Mouse (Mus musculus) megakaryocyte, adult 5-6 weeks (primary cell): Measurements from ENCODE around the gene Minpp1. TPM values are rescaled to one million over a fixed set of nuclear protein-coding genes. Genes with fewer than 3 reads are reported as not detected.
A peak's percentile ranks its signal among the peaks of the same experiment; 100 is the strongest.

ENCODE experiments used
- ATAC-seq: 2 replicates; pipeline ENCODE4 v1.8.0; 2016; ENCODE audit warnings: mild to moderate bottlenecking, inconsistent platforms; ENCODE audit not compliant: poor library complexity, severe bottlenecking
- total RNA-seq, 2 experiments: library from RNA; stranded (forward) in 1 of 2; stranded (reverse) in 1 of 2; fragments of 153-499, 151-499 nt in 1 of 2; fragments of 221-1000, 200-1000 nt in 1 of 2; gene quantifications; 2 replicates each; pipeline versions ENCODE4 v1.2.3 to v1.2.4; 2015 to 2017

Gene Minpp1
- total RNA-seq, 2 experiments from 2014 or later = 27.5 to 28.2 TPM

GRCm38 (mm10) chr19:32487595-32488255 is 2.2 kb downstream of the Minpp1 start:
- ATAC-seq = no peak

- ATAC-seq = no peak
These were observed 3.8 kb downstream of the Minpp1 start for GRCm38 (mm10) chr19:32489166-32489895.

GRCm38 (mm10) chr19:32490976-32491375 is 5.4 kb downstream of the Minpp1 start:
- ATAC-seq = peak; percentile 61

- no peak for ATAC-seq
These were observed 6.8 kb downstream of the Minpp1 start for GRCm38 (mm10) chr19:32492339-32492738.

- no peak for ATAC-seq
These were observed 7.4 kb downstream of the Minpp1 start for GRCm38 (mm10) chr19:32492981-32493380.

GRCm38 (mm10) chr19:32493471-32493870 is 7.9 kb downstream of the Minpp1 start:
- ATAC-seq = no peak

GRCm38 (mm10) chr19:32494611-32495010 is 9.0 kb downstream of the Minpp1 start:
- ATAC-seq = no peak

GRCm38 (mm10) chr19:32495034-32495433 is 9.5 kb downstream of the Minpp1 start:
- peak; percentile 56; the same call in 1 of the 2 replicates for ATAC-seq

GRCm38 (mm10) chr19:32497411-32497810 is 11.8 kb downstream of the Minpp1 start:
- no peak for ATAC-seq

- no peak for ATAC-seq
These were observed 12.4 kb downstream of the Minpp1 start for GRCm38 (mm10) chr19:32498002-32498401.

GRCm38 (mm10) chr19:32501414-32501813 is 15.8 kb downstream of the Minpp1 start:
- ATAC-seq = peak; percentile 63; the same call in 1 of the 2 replicates

GRCm38 (mm10) chr19:32506081-32506480 is 20.5 kb downstream of the Minpp1 start:
- no peak for ATAC-seq

- no peak for ATAC-seq
These were observed 20.9 kb downstream of the Minpp1 start for GRCm38 (mm10) chr19:32506514-32506913.

GRCm38 (mm10) chr19:32507100-32507499 is 21.5 kb downstream of the Minpp1 start:
- no peak for ATAC-seq

GRCm38 (mm10) chr19:32507526-32507925 is 22.0 kb downstream of the Minpp1 start:
- ATAC-seq = no peak

GRCm38 (mm10) chr19:32510267-32510666 is 24.7 kb downstream of the Minpp1 start:
- no peak for ATAC-seq

- ATAC-seq = no peak
These were observed 25.4 kb downstream of the Minpp1 start for GRCm38 (mm10) chr19:32510962-32511361.

GRCm38 (mm10) chr19:32512518-32512917 is 26.9 kb downstream of the Minpp1 start:
- peak; percentile 49; the same call in 1 of the 2 replicates for ATAC-seq

GRCm38 (mm10) chr19:32516575-32516974 is 31.0 kb downstream of the Minpp1 start:
- no peak for ATAC-seq

- ATAC-seq = no peak
These were observed 35.9 kb downstream of the Minpp1 start for GRCm38 (mm10) chr19:32521446-32521845.

- no peak for ATAC-seq
These were observed 36.7 kb downstream of the Minpp1 start for GRCm38 (mm10) chr19:32522247-32522646.

- no peak for ATAC-seq
These were observed 37.3 kb downstream of the Minpp1 start for GRCm38 (mm10) chr19:32522753-32523307.
